Mouse (Mus musculus): ENCODE measurements at regions not wholly inside any gene's neighbourhood (a gene's known extent, or its start where the extent isn't known, plus 50 kb on each side); places are given as distances from the start of the nearest gene placed in this dataset.

DNA sequence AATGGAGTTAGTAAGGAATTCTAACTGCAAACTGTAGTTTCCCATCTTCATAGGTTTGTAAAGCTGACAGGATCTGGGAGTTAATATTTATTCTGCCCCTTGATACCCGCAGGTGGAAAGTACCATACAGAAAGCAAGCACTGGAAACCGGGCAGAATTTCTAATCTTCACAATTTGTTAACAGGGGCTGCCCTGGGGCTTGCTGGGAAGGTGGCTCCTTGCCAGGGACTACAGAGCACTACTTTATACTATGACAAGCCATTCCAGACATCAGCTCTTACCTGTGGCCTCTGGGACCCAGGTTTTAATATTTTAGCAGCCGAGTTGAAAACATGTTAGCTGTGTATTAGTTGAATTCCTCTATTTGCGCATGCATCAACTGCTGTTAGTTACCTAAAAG lies 135.1 kb upstream of the Zeb2 start:
- DNase-seq (ENCODE audit: low spot score in 2 of 2) = no peak

DNA sequence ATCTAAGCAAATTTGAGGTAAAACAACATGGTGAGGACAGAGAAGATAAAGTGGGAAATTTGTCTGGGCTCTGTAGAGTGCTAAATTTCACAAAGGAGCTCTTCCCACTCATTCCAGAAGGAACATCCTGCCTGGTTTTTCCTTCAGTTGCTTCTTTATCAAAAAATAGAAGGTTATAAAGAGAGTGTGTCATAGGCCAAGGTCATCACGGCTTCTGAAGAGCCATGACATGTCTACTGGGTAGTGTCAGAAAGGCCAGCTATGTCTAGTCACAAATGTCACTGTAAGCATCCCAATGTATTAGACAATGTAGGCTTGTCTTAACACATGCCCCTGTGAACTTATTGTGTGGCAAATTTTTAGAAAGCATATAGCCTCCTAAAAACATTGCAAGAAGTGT lies 132.5 kb upstream of the Zeb2 start:
- DNase-seq (ENCODE audit: low spot score in 2 of 2) = no peak

- peak in 1 of 2 experiments; percentile 38 for DNase-seq (ENCODE audit: low spot score in 2 of 2)
Observed at GRCm38 (mm10) chr2:45246061-45246945, 129.1 kb upstream of the Zeb2 start.

DNA sequence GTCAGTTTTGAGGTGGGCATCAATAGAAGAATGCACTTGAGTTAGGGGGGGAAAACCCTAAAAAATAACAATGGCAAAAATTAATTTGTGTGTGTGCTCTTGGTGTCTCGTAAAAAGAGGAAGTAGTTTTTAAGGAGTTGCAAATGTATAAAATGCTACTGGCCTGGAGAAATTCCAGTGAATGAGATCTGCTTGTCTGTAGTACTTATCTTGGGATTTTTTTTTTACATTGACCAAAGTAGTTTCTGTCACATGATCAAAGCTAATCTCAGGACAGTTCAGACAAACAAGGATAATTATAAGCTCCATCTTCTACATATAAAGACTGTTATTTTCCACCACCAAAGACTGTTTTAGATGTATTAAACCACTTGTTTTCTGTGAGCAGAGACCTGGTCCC lies 128.3 kb upstream of the Zeb2 start:
- no peak for DNase-seq (ENCODE audit: low spot score in 2 of 2)

- no peak for DNase-seq (ENCODE audit: low spot score in 2 of 2)
Observed at GRCm38 (mm10) chr2:45244491-45244890, 127.3 kb upstream of the Zeb2 start.

- DNase-seq (ENCODE audit: low spot score in 2 of 2) = no peak
Observed at GRCm38 (mm10) chr2:45239501-45240292, 122.5 kb upstream of the Zeb2 start.

- peak; percentile 62 to 65 for DNase-seq (ENCODE audit: low spot score in 2 of 2)
Observed at GRCm38 (mm10) chr2:45239001-45239400, 121.8 kb upstream of the Zeb2 start.

GRCm38 (mm10) chr2:45236168-45236700 lies 119.0 kb upstream of the Zeb2 start:
- peak in 1 of 2 experiments; percentile 48 for DNase-seq (ENCODE audit: low spot score in 2 of 2)

DNA sequence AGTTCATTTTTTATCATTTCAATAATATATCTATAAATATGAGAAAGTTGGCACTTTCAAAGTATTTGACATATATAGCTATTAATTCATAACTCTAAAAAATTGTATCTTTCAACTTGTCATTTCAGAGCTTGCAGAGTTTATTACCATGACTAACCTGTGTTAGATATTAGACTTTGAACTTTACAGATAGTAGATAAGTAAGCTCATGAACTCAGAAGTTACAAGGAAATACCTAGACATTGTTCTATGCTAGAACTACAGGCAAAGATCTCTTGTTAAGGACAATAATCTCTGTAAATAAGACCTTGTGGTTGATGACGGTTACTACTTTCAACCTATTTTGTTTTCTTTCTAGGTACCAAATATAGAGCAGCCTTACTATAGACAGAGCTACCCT lies 117.0 kb upstream of the Zeb2 start:
- no peak for DNase-seq (ENCODE audit: low spot score in 2 of 2)

DNA sequence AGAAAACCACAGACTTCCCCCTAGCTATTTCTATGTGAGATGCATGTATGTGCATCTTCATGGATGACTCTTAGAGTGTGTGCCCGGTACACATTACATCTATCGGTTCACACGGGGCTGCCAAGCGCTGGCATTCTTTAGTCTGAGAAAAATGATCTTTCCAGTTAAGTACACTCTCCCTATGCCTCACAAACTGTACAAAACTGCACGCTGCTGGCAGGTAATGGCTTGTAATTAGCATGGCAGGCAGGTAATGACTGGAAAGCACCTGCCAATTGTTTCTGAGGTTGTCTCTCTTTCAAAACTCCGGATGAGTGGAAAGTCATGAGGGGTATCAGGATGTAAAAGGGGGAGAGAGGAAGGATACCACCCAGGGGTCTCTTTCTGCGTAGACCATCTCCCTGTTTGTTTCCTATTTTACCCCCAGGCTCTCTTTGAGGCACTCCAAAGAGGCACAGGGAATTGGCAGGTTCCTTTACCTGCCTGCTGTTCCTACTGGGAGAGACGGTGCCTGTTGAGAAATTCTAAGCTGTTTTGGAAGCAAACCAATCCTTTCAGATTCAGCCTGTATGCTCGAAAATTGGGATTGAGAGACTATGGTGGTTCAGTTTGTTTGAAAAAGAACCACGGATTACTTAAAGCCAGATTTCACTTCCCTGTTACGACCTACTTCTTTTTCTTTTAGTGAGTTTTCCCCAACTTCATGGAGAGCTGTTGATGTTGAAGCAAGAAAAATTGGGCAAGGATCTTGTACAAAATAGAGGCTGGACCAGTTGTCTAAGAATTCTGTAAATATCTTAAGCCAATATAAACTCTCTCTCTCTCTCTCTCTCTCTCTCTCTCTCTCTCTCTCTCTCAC lies 113.4 kb upstream of the Zeb2 start:
- DNase-seq (ENCODE audit: low spot score in 2 of 2) = no peak

DNA sequence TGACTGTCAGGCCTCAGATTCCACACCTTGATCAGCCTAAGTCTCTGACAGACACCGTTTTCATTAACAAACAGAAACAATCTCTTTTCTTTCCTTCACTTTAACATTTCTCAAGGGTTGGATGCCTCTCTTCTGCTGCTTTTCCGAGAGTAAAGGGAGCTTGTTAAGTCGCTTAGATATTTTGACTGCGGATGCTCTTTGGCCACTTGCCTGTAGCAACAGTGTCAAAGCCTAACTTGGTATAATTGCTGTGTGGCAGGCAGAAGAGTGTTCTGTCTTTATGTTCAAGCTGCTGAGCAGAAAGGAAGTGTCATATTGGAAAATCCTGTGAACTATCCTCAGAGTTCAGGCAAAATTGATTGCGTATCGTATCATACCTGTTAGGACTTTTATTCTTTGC lies 112.3 kb upstream of the Zeb2 start:
- no peak for DNase-seq (ENCODE audit: low spot score in 2 of 2)

- no peak for DNase-seq (ENCODE audit: low spot score in 2 of 2)
Observed at GRCm38 (mm10) chr2:45227276-45227944, 110.2 kb upstream of the Zeb2 start.

- no peak for DNase-seq (ENCODE audit: low spot score in 2 of 2)
Observed at GRCm38 (mm10) chr2:45226045-45226370, 108.8 kb upstream of the Zeb2 start.

DNA sequence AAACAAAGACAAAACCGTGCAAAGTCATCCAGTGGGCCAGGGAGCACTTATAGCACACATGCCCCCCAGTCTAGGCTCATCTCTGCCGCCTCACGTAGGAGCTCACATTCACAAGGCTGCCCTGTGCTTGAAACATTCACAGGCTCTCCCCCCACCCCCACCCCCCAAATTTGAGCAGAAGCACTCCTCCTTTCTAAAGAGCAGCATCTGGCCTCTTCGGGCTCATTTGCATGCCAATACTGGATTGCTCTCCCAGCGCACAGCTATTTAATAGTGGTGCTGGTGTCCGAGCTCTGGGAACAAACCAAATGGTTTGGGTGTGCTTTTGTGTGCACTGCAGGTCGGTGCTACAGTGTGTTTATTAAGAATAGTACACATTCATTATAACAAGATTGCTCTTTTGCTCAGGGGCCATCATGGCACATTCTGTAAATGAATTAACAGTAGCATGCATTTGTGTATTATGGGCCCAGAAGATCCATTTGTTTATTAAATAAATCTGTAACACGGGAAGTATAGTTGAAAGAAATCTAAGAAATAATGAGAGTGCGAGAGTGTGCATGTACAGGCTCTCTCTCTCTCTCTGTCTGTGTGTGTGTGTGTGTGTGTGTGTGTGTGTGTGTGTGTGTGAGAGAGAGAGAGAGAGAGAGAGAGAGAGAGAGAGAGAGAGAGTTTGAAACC lies 108.3 kb upstream of the Zeb2 start:
- DNase-seq (ENCODE audit: low spot score in 2 of 2) = no peak

- no peak for DNase-seq (ENCODE audit: low spot score in 2 of 2)
Observed at GRCm38 (mm10) chr2:45222213-45222612, 105.0 kb upstream of the Zeb2 start.

- DNase-seq (ENCODE audit: low spot score in 2 of 2) = no peak
Observed at GRCm38 (mm10) chr2:45219851-45220250, 102.7 kb upstream of the Zeb2 start.

- no peak for DNase-seq (ENCODE audit: low spot score in 2 of 2)
Observed at GRCm38 (mm10) chr2:45212833-45213232, 95.6 kb upstream of the Zeb2 start.

GRCm38 (mm10) chr2:45208526-45208925 lies 91.3 kb upstream of the Zeb2 start:
- DNase-seq (ENCODE audit: low spot score in 2 of 2) = no peak

DNA sequence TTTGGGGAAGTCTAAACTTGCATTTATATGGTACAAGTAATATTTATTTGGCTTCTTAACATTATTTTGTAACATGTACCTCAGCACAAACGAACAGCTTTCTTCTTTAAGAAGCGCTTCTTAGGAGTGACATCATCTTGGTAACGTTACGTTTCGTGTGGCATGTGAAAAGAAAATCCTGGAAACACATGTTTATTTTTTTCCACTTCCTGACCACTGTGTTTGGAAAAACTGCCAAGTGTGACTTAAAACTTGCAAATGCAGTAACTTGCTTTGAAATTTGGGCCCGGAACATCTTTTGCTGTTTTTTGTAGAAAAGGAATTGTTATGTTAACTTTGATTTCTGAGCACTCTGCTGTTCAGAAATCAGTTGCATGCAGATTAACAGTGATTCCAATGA lies 88.6 kb upstream of the Zeb2 start:
- DNase-seq (ENCODE audit: low spot score in 2 of 2) = no peak

GRCm38 (mm10) chr2:45205211-45205610 lies 88.0 kb upstream of the Zeb2 start:
- DNase-seq (ENCODE audit: low spot score in 2 of 2) = no peak
